Mouse (Mus musculus): ENCODE data around the gene Slc16a5. TPM values are rescaled to one million over a fixed set of nuclear protein-coding genes. Genes with fewer than 3 reads are reported as not detected.

Gene Slc16a5
- polyA plus RNA-seq, 1 experiment from 2014 or later = 0.19 TPM

Small RNA genes within 50 kb of the gene (microRNA-seq; reads per million reads assigned to microRNA genes)
- not detected for gene Mir3968

Other genes with a start within 250 kb of the Slc16a5 start
- 0.22 TPM in 2 replicates for gene Grin2c, start 195.2 kb upstream of the Slc16a5 start, polyA plus RNA-seq (2015; fragmentation: Nextera tagmentation; extraction: Ambion mirVana)
- 18.1 and 20.8 TPM in 2 replicates for gene Fdxr, start 185.4 kb upstream of the Slc16a5 start, polyA plus RNA-seq (2015; fragmentation: Nextera tagmentation; extraction: Ambion mirVana)
- 0.73 and 0.79 TPM in 2 replicates for gene Fads6, start 164.8 kb upstream of the Slc16a5 start, polyA plus RNA-seq (2015; fragmentation: Nextera tagmentation; extraction: Ambion mirVana)
- gene Otop2, start 155.3 kb upstream of the Slc16a5 start, polyA plus RNA-seq (2015; fragmentation: Nextera tagmentation; extraction: Ambion mirVana) = not detected in 2 replicates
- gene Ush1g, start 140.4 kb upstream of the Slc16a5 start, polyA plus RNA-seq (2015; fragmentation: Nextera tagmentation; extraction: Ambion mirVana) = 0.06 and 0.14 TPM in 2 replicates
- 1.00 and 1.1 TPM in 2 replicates for gene Otop3, start 127.7 kb upstream of the Slc16a5 start, polyA plus RNA-seq (2015; fragmentation: Nextera tagmentation; extraction: Ambion mirVana)
- gene Hid1, start 94.7 kb upstream of the Slc16a5 start, polyA plus RNA-seq (2015; fragmentation: Nextera tagmentation; extraction: Ambion mirVana) = 41.8 and 42.9 TPM in 2 replicates
- 22.4 and 23.2 TPM in 2 replicates for gene Cdr2l, start 80.6 kb upstream of the Slc16a5 start, polyA plus RNA-seq (2015; fragmentation: Nextera tagmentation; extraction: Ambion mirVana)
- 196 and 205 TPM in 2 replicates for gene Mrpl58, start 58.7 kb upstream of the Slc16a5 start, polyA plus RNA-seq (2015; fragmentation: Nextera tagmentation; extraction: Ambion mirVana)
- gene Atp5h, start 42.5 kb upstream of the Slc16a5 start, polyA plus RNA-seq (2015; fragmentation: Nextera tagmentation; extraction: Ambion mirVana) = 945 and 956 TPM in 2 replicates
- gene Kctd2, start 42.3 kb upstream of the Slc16a5 start, polyA plus RNA-seq (2015; fragmentation: Nextera tagmentation; extraction: Ambion mirVana) = 17.7 and 22.2 TPM in 2 replicates
- not detected in 2 replicates for gene Trim80, start 21.9 kb upstream of the Slc16a5 start, polyA plus RNA-seq (2015; fragmentation: Nextera tagmentation; extraction: Ambion mirVana)
- gene Armc7, start 13.2 kb downstream of the Slc16a5 start, polyA plus RNA-seq (2015; fragmentation: Nextera tagmentation; extraction: Ambion mirVana) = 16.9 and 18.0 TPM in 2 replicates
- gene Nt5c, start 29.4 kb downstream of the Slc16a5 start, polyA plus RNA-seq (2015; fragmentation: Nextera tagmentation; extraction: Ambion mirVana) = 104 and 105 TPM in 2 replicates
- gene Jpt1, start 51.9 kb downstream of the Slc16a5 start, polyA plus RNA-seq (2015; fragmentation: Nextera tagmentation; extraction: Ambion mirVana) = 1,452 and 1,454 TPM in 2 replicates
- gene Sumo2, start 73.8 kb downstream of the Slc16a5 start, polyA plus RNA-seq (2015; fragmentation: Nextera tagmentation; extraction: Ambion mirVana) = 1,174 and 1,182 TPM in 2 replicates
- gene Nup85, start 102.0 kb downstream of the Slc16a5 start, polyA plus RNA-seq (2015; fragmentation: Nextera tagmentation; extraction: Ambion mirVana) = 109 and 110 TPM in 2 replicates
- 76.0 and 81.3 TPM in 2 replicates for gene Mrps7, start 141.5 kb downstream of the Slc16a5 start, polyA plus RNA-seq (2015; fragmentation: Nextera tagmentation; extraction: Ambion mirVana)
- gene Gga3, start 141.6 kb downstream of the Slc16a5 start, polyA plus RNA-seq (2015; fragmentation: Nextera tagmentation; extraction: Ambion mirVana) = 33.6 and 35.6 TPM in 2 replicates
- gene Mif4gd, start 150.5 kb downstream of the Slc16a5 start, polyA plus RNA-seq (2015; fragmentation: Nextera tagmentation; extraction: Ambion mirVana) = 11.3 and 11.5 TPM in 2 replicates
- 35.6 and 41.1 TPM in 2 replicates for gene Slc25a19, start 165.8 kb downstream of the Slc16a5 start, polyA plus RNA-seq (2015; fragmentation: Nextera tagmentation; extraction: Ambion mirVana)
- gene Grb2, start 246.1 kb downstream of the Slc16a5 start, polyA plus RNA-seq (2015; fragmentation: Nextera tagmentation; extraction: Ambion mirVana) = 184 and 196 TPM in 2 replicates